Mouse (Mus musculus) testis, adult 2 months (tissue): ENCODE results near the gene Nme4.

ENCODE experiments used
- CTCF ChIP-seq: fragments of 200-500 bp; IDR thresholded peaks from 2 replicates; pipeline ENCODE4 v1.5.1; 2012; ENCODE audit warnings: low read depth, mild to moderate bottlenecking, inconsistent platforms, low read length, moderate library complexity; ENCODE audit not compliant: control insufficient read depth, insufficient read depth, insufficient replicate concordance
- POLR2A ChIP-seq: fragments of 200-500 bp; IDR thresholded peaks from 2 replicates; pipeline ENCODE4 v1.6.1; 2012; ENCODE audit warnings: low read depth, mild to moderate bottlenecking, inconsistent platforms, low read length, moderate library complexity; ENCODE audit not compliant: control insufficient read depth

DNA sequence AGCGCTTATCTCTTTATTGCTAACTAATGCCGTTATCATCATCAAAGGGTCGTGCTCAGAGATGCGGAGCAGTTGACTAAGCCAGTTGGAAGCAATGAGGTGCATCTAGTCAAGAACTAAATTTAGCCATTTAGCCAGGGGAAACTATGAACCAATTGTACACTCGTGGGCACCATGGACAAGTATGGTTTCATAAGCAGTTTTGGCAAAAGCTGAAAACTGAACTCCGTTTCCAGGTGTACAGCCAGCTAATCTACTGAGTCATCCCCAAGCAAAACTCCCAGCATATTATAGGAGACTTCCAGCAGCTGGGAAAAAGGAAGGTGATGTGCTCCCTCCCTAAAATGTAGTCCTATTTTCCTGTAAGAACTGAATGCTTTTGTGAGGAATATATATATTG is 25.3 kb downstream of the Nme4 start:
- no peak for TF ChIP-seq CTCF
- no peak for TF ChIP-seq POLR2A
